Mouse (Mus musculus): ENCODE data around the gene Ube2g2.
"Not testable (repeated sequence)": the region's sequence is repeated elsewhere in the genome, so short reads cannot be mapped to it uniquely, and the experiment has no call there.

Ube2g2 gene

GRCm38 (mm10) chr10:77645571-77645970, 23.5 kb downstream of the Ube2g2 start:
- DNase-seq (ENCODE audit: low spot score), result no peak

- no peak for DNase-seq (ENCODE audit: low spot score)
Observed at GRCm38 (mm10) chr10:77647461-77647860, 25.4 kb downstream of the Ube2g2 start.

- DNase-seq (ENCODE audit: low spot score), result no peak
Observed at GRCm38 (mm10) chr10:77647901-77648300, 25.8 kb downstream of the Ube2g2 start.

- no peak for DNase-seq (ENCODE audit: low spot score)
Observed at GRCm38 (mm10) chr10:77652046-77652445, 30.0 kb downstream of the Ube2g2 start.

- no peak for DNase-seq (ENCODE audit: low spot score)
Observed at GRCm38 (mm10) chr10:77658286-77658994, 36.4 kb downstream of the Ube2g2 start.

- no peak for DNase-seq (ENCODE audit: low spot score)
Observed at GRCm38 (mm10) chr10:77663949-77664665, 42.0 kb downstream of the Ube2g2 start.

GRCm38 (mm10) chr10:77666342-77666741, 44.3 kb downstream of the Ube2g2 start:
- no peak for DNase-seq (ENCODE audit: low spot score)

GRCm38 (mm10) chr10:77667402-77667801, 45.3 kb downstream of the Ube2g2 start:
- no peak for DNase-seq (ENCODE audit: low spot score)

- DNase-seq (ENCODE audit: low spot score), result no peak
Observed at GRCm38 (mm10) chr10:77670710-77671109, 48.6 kb downstream of the Ube2g2 start.

- DNase-seq (ENCODE audit: low spot score), result no peak
Observed at GRCm38 (mm10) chr10:77671519-77671918, 49.4 kb downstream of the Ube2g2 start.

GRCm38 (mm10) chr10:77673765-77674164, 51.7 kb downstream of the Ube2g2 start:
- DNase-seq (ENCODE audit: low spot score), result no peak

GRCm38 (mm10) chr10:77677562-77677961, 55.5 kb downstream of the Ube2g2 start:
- no peak for DNase-seq (ENCODE audit: low spot score)

GRCm38 (mm10) chr10:77682994-77683393, 60.9 kb downstream of the Ube2g2 start:
- no peak for DNase-seq (ENCODE audit: low spot score)

- no peak for DNase-seq (ENCODE audit: low spot score)
Observed at GRCm38 (mm10) chr10:77684181-77684580, 62.1 kb downstream of the Ube2g2 start.

- no peak for DNase-seq (ENCODE audit: low spot score)
Observed at GRCm38 (mm10) chr10:77685895-77686664, 64.0 kb downstream of the Ube2g2 start, which contains the start of gene Tspear. Gene Tspear (plus strand): TSS chr10:77686569.

GRCm38 (mm10) chr10:77687021-77687420, 64.9 kb downstream of the Ube2g2 start:
- no peak for DNase-seq (ENCODE audit: low spot score)

- not testable (repeated sequence) for DNase-seq (ENCODE audit: low spot score)
Observed at GRCm38 (mm10) chr10:77690356-77690807, 68.3 kb downstream of the Ube2g2 start, which contains the start of gene Gm19402. Gene Gm19402 (minus strand): TSS chr10:77690757.
